Mouse (Mus musculus) myocyte (in vitro differentiated cells): ENCODE results near the gene Mgme1. TPM values are rescaled to one million over a fixed set of nuclear protein-coding genes. Genes with fewer than 3 reads are reported as not detected.

Source experiments
- H3K27me3 ChIP-seq: one replicate; pipeline ENCODE4 v1.6.1; 2011; ENCODE audit not compliant: control insufficient read depth, insufficient read depth, insufficient read length
- H3K36me3 ChIP-seq: one replicate; pipeline ENCODE4 v1.6.1; 2011; ENCODE audit not compliant: control insufficient read depth, insufficient read depth
- H3K4me2 ChIP-seq: one replicate; pipeline ENCODE4 v1.6.1; 2011; ENCODE audit warnings: low read depth, control low read depth
- H3K4me3 ChIP-seq: one replicate; pipeline ENCODE4 v1.5.1; 2011; ENCODE audit warnings: mild to moderate bottlenecking, control low read depth, moderate library complexity
- H3K79me2 ChIP-seq: one replicate; pipeline ENCODE4 v1.6.1; 2011; ENCODE audit not compliant: control insufficient read depth, insufficient read depth
- H3ac ChIP-seq: one replicate; pipeline ENCODE4 v1.6.1; 2011; ENCODE audit not compliant: control insufficient read depth, insufficient read length
- CEBPB ChIP-seq: IDR thresholded peaks from 2 replicates; pipeline ENCODE4 v1.6.1; 2011; ENCODE audit warnings: mild to moderate bottlenecking, moderate library complexity; ENCODE audit not compliant: poor library complexity, insufficient read depth, severe bottlenecking
- E2F4 ChIP-seq: IDR thresholded peaks from one replicate; pipeline ENCODE4 v1.6.1; 2011; ENCODE audit warnings: mild to moderate bottlenecking, control low read depth, moderate library complexity; ENCODE audit not compliant: insufficient read depth
- MAX ChIP-seq: IDR thresholded peaks from one replicate; pipeline ENCODE4 v1.6.1; 2011; ENCODE audit warnings: low read depth, mild to moderate bottlenecking, control low read depth
- MYOD1 ChIP-seq, 3 experiments: IDR thresholded peaks; one replicate each; pipeline ENCODE4 v1.6.1; 2011; ENCODE audit warnings: control low read depth in 2 of 3, low read depth in 2 of 3, mild to moderate bottlenecking in 2 of 3, moderate library complexity in 1 of 3; ENCODE audit not compliant: insufficient read length in 2 of 3, control insufficient read depth in 1 of 3
- MYOG ChIP-seq, 3 experiments: IDR thresholded peaks; one replicate each; pipeline ENCODE4 v1.6.1; 2011; ENCODE audit warnings: control low read depth in 2 of 3, low read depth in 2 of 3, mild to moderate bottlenecking in 2 of 3; ENCODE audit not compliant: insufficient read length in 2 of 3, control insufficient read depth in 1 of 3, insufficient read depth in 1 of 3
- POLR2A ChIP-seq: IDR thresholded peaks from one replicate; pipeline ENCODE4 v1.6.1; 2011; ENCODE audit warnings: low read depth, mild to moderate bottlenecking, control low read depth, moderate library complexity; ENCODE audit not compliant: insufficient read length
- POLR2AphosphoS2 ChIP-seq: IDR thresholded peaks from one replicate; pipeline ENCODE4 v1.6.1; 2011; ENCODE audit warnings: low read depth, control low read depth; ENCODE audit not compliant: insufficient read length
- REST ChIP-seq: IDR thresholded peaks from one replicate; pipeline ENCODE4 v1.6.1; 2011; ENCODE audit warnings: mild to moderate bottlenecking, control low read depth, moderate library complexity; ENCODE audit not compliant: insufficient read depth, insufficient read length
- SRF ChIP-seq: IDR thresholded peaks from one replicate; pipeline ENCODE4 v1.6.1; 2011; ENCODE audit warnings: low read depth; ENCODE audit not compliant: control insufficient read depth, insufficient read length
- TCF12 ChIP-seq: IDR thresholded peaks from one replicate; pipeline ENCODE4 v1.6.1; 2011; ENCODE audit warnings: mild to moderate bottlenecking, control low read depth; ENCODE audit not compliant: poor library complexity, insufficient read depth, severe bottlenecking
- TCF3 ChIP-seq: IDR thresholded peaks from one replicate; pipeline ENCODE4 v1.6.1; 2011; ENCODE audit warnings: low read depth, control low read depth; ENCODE audit not compliant: insufficient read length
- USF1 ChIP-seq: IDR thresholded peaks from one replicate; pipeline ENCODE4 v1.6.1; 2011; ENCODE audit warnings: low read depth, mild to moderate bottlenecking, control low read depth, moderate library complexity
- polyA plus RNA-seq: library from polyadenylated mRNA; unstranded; fragments of >200 nt; fragmentation: generic; extraction: Trizol; gene quantifications from one replicate; pipeline ENCODE4 v1.2.1, GENCODE M21; 2012; ENCODE audit warnings: missing spikeins

Gene Mgme1
- polyA plus RNA-seq, result 3.7 TPM

DNA sequence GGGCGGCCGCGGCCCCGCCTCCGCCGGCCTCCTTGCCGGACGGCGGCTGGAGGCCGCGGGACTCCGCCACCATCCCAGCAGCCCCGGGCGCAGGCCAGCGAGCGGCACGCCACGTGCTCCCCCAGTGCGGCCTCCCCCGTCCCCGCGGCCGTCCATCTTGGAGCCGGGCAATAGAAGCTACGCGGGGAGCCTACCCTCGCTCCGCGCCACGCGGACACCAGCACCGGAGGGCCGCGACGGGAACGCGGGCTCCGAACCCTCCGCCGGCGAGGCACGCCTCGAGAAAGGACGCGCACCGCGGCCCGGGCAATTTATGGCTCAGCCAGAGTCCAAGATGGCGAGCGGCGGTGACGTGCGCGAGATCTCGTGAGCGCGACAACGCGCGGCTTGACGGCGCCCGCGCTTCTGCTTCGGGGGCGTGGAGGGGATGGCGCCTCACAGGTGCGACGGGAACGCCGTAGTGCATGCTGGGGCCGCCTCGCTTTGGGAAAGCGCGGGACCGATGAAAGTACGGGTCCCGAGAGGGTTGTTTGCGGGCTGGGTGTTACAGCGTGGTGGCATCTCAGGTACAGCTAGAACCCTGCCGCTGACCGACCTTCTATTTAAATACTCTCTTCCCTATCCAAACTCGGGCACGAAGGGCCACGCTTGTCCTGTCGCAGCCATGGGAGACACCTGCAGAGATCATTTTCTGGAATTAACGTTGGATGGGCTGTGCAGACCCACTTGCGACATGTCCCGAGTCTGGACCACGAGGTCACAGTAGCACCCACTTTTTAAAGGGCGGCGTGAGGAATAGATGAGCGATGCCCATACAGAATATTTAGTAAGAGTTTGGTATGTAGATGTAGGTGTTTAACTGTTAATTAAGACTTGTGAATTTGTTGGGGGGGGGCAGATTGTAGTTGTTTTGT lies at the start of gene Mgme1, which contains the start of gene Snx5:
Mgme1 (plus strand) TSS at position 157 of the 914 bp plus-strand sequence.
Snx5 (minus strand) TSS at position 400 of the 914 bp plus-strand sequence.
- H3K79me2 ChIP-seq, result peaks cover 48% of the 10 kb centered on the region

DNA sequence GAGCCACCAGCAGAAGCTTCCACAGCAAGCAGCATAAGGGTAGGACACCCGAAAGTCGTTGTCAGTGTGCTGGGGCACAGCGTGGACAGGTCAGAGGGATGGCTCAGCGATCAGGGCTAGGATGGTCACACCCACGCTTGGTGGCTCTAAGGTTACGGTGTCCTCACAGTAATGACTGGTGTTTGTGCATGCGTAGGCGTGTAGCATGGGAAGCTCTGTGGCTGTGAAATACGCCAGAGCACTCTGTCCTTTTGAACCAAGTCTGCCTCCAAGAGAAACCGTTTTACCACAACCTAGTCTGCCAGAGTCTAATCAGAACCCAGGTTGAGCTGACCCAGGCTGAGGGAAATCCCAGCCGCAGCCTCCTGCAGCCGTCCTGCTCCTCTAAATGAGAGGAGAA lies 46.1 kb upstream of the Mgme1 start:
- Histone ChIP-seq H3K79me2 (no peaks in the 10 kb centered on the region), H3K4me2 (peak overlapping the region; percentile 63), H3K36me3 (no peaks in the 10 kb centered on the region), H3K27me3 (no peaks in the 10 kb centered on the region), H3K4me3 (no peak overlapping the region), H3ac (no peak overlapping the region)
- TF ChIP-seq TCF12 (no peak), USF1 (no peak), POLR2AphosphoS2 (no peak), TCF3 (no peak), POLR2A (no peak), CEBPB (no peak), E2F4 (no peak), SRF (no peak), MYOD1 (IDR thresholded peaks at IDR 0.05; ENCODE audit: control insufficient read depth in 1 of 3, insufficient read length in 2 of 3, low read depth in 2 of 3) (no peak), MYOG (IDR thresholded peaks at IDR 0.05; ENCODE audit: control insufficient read depth in 1 of 3, insufficient read depth in 1 of 3, insufficient read length in 2 of 3, low read depth in 2 of 3) (no peak), MAX (no peak), REST (no peak)

More for the DNA sequence above, at the start of gene Mgme1, which contains the start of gene Snx5:
- Histone ChIP-seq H3K4me3 (peak within 1 kb of the TSS; percentile 85), H3K27me3 (no peaks in the 10 kb centered on the region), H3ac (peak within 1 kb of the TSS; percentile 88), H3K4me2 (peak within 1 kb of the TSS; percentile 89), H3K36me3 (no peaks in the 10 kb centered on the region)
- no peak for TF ChIP-seq TCF3
- TF ChIP-seq TCF12, result no peak
- TF ChIP-seq POLR2A, result peak; percentile 93
- peak in 2 of 3 experiments; percentile 68 to 85 for TF ChIP-seq MYOD1 (IDR thresholded peaks at IDR 0.05; ENCODE audit: control insufficient read depth in 1 of 3, insufficient read length in 2 of 3, low read depth in 2 of 3)
- TF ChIP-seq CEBPB, result no peak
- peak; percentile 31 for TF ChIP-seq USF1
- TF ChIP-seq E2F4, result peak; percentile 77
- TF ChIP-seq MAX, result peak; percentile 5
- TF ChIP-seq POLR2AphosphoS2, result peak; percentile 98
- no peak for TF ChIP-seq SRF
- no peak for TF ChIP-seq REST
- TF ChIP-seq MYOG (IDR thresholded peaks at IDR 0.05; ENCODE audit: control insufficient read depth in 1 of 3, insufficient read depth in 1 of 3, insufficient read length in 2 of 3, low read depth in 2 of 3), result peak in 2 of 3 experiments; percentile 55 to 77

DNA sequence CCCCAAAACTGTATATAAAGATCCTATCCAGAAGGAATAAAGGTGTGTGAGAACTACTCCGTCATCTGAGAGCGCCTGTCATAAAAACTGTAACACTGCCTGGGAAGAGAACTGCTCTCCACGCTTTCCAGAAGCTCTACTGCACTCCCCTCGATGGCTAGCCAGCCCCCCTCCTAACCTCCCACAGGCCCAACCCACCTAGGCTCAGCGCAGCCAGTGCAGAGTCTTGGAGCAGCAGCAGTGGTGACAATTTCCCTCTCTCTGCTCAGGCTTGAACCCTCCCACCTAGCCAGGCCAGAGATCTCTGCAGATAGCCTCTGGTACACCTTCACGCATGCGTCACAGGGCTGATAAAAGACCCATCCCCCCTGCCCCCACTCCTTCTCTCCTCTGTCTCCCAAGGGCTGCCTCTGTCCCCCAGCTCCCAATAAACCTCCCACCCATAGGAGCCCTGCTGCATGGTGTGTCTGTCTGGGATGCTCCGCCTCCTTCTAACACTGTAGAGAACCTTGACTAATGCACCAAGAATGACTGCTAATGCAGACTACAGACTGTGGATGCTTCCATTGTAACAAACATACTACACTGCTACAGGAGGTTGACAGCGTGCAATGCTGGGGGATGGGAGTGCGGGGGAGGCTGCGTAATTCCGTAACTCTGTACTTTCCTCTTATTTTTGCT lies 43.4 kb upstream of the Mgme1 start:
- no peak overlapping the region for H3K4me3 ChIP-seq
- H3K4me2 ChIP-seq, result no peak overlapping the region
- H3K27me3 ChIP-seq, result no peaks in the 10 kb centered on the region
- no peaks in the 10 kb centered on the region for H3K36me3 ChIP-seq
- TF ChIP-seq E2F4, result no peak
- TF ChIP-seq POLR2AphosphoS2, result no peak
- no peak for TF ChIP-seq CEBPB
- TF ChIP-seq USF1, result no peak
- no peak for TF ChIP-seq REST
- TF ChIP-seq POLR2A, result no peak
- no peak for TF ChIP-seq MYOD1 (IDR thresholded peaks at IDR 0.05; ENCODE audit: control insufficient read depth in 1 of 3, insufficient read length in 2 of 3, low read depth in 2 of 3)
- TF ChIP-seq MYOG (IDR thresholded peaks at IDR 0.05; ENCODE audit: control insufficient read depth in 1 of 3, insufficient read depth in 1 of 3, insufficient read length in 2 of 3, low read depth in 2 of 3), result no peak
- TF ChIP-seq TCF12, result no peak
- TF ChIP-seq TCF3, result no peak
- no peak for TF ChIP-seq SRF
- TF ChIP-seq MAX, result no peak
- no peak overlapping the region for H3ac ChIP-seq
- no peaks in the 10 kb centered on the region for H3K79me2 ChIP-seq
